Mouse (Mus musculus) cerebellum, postnatal 25 days (tissue): ENCODE measurements around the gene D630023F18Rik.

Experiments used
- DNase-seq, 2 experiments: peaks; one replicate each; pipeline ENCODE4 v3.0.0; 2021; ENCODE audit warnings: mixed read lengths in 2 of 2

Gene D630023F18Rik

GRCm38 (mm10) chr1:65122574-65123372, at the start of gene D630023F18Rik:
TSS of gene D630023F18Rik (minus strand) at chr1:65123214.
- DNase-seq, result peak; percentile 13 to 30

GRCm38 (mm10) chr1:65171579-65171978, 48.6 kb upstream of the D630023F18Rik start:
- DNase-seq, result no peak

DNA sequence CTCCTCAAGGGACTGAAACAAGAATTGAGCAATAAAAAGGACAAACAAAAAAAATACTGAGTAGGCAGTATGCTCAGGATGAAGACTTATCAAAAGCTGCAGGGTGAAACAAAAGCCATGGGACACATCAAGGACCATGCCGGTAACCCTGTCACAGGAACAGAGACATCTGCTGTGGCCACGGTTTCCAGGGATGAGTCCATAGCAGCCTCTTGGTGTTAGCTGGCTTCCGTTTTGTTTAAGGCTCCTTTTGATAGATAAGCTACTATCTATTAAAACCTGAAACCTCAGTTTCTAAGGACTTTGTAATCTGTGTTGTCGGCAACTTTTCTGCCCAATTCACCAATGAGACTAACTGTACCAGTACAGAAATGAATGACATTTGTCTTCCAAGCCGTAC, 46.9 kb upstream of the D630023F18Rik start:
- DNase-seq, result no peak

GRCm38 (mm10) chr1:65169536-65169935, 46.5 kb upstream of the D630023F18Rik start:
- no peak for DNase-seq

DNA sequence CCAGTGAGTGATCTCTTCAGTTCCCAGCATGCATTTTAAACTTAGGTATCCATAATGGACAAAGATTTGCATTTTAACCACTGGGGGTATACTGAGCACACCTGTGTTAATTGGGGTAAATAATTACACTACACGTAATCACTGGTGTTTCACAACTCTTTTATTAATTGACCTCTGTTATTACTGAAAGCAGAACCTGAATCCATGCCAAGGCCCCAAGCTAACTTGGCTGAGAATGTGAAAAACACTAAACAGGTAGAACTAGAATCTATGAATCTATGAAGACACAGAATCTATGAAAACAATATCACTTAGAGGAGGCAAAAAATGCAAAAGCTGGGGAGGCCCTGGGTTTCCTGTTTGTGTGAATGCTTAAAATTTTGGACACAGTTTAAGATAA, 44.5 kb upstream of the D630023F18Rik start:
- no peak for DNase-seq

DNA sequence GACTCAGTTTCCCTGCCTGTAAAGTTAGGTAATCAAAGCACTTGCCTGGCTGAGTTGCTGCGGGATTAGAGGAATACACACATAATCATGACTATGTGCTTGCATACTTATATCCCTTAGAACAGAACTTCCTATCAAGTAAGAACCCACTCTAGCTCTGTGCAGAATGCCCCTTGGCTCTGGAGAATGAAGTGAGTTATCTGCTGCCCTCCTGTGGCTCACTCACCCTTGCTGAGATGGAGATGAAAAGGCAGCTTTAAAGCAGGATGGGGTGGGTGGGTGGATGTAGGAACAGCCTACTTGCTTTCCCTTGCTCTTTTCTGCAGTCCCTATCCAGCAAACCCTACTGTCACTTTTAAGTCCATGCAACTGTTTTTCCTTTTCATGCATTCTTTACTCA, 39.2 kb upstream of the D630023F18Rik start:
- no peak for DNase-seq

GRCm38 (mm10) chr1:65156111-65156510, 33.1 kb upstream of the D630023F18Rik start:
- no peak for DNase-seq

- DNase-seq, result no peak
Observed at GRCm38 (mm10) chr1:65154814-65155213, 31.8 kb upstream of the D630023F18Rik start.

DNA sequence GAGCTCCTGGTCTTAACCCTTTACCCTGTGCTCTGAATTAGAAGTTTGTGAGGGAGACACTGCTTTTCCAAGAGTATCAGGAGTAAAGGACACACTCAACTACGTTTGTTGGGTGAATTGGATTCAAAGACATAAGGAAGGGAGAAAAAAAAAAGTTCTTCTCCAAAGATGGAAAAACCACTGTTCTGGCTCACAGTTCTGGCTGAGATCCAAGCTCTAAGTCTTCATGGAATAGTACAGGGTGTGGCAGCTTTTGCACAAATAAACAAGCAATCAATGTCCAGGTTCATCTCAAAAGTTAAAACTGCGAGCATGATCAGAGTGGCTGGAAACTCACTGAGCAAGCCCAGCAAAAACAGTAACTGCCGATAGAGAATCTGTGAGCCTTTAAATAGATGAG, 25.0 kb upstream of the D630023F18Rik start:
- DNase-seq, result no peak

DNA sequence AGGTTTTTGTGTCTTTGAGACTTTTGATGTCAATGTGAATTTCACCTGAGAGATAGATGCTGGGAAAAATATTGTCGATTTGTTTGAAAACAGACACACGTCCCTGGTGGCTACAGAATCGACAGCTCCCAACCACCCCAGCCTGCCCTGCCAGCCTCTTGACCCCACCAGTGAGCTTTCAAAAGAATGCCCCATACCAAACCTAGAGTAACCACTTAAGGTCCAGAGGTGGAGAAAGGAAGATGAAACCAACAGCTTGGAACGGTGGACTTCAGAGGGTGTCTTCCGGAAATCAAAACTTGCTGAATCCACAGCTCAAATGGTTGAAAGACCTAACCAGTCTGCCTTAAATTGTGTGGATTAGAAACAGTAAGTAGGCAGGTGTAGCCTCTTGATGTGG, 24.3 kb upstream of the D630023F18Rik start:
- no peak for DNase-seq

DNA sequence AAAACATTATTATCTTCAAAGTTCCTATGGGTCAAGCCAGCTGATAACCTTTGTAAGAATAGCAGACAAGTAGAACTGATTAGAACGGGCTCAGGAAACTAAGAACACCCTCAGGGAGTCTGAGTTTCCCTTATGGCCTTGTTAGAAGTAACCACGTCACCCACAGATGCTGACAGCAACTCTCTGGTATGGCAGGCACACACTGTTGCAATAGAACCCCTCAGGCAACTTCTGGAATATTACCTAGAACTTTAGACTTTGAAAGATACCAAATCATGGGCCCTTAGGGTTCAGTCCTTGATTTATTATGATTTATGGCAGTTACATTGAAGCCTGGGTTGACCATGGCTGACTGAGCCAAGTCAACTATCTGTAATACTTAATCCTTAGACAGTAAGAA, 23.6 kb upstream of the D630023F18Rik start:
- no peak for DNase-seq

DNA sequence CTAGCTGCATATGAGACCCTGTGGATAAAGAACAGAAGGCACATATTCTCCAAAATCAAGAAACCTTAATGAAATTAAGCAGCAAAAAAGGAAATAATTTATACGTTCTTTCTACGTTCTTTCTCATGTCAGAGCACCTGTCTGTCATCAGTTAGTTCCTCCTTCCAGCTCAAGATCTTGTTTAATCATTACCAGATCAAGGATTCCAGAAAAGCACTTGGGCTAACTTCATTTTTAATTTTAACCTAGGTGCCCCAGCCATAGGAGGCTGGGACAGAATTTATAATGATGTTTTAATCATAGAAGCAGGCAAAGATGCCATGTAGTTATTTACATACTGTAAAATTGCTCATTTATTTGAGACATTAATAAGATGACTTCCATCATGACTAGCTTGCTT, 21.8 kb upstream of the D630023F18Rik start:
- no peak for DNase-seq

- no peak for DNase-seq
Observed at GRCm38 (mm10) chr1:65137560-65137959, 14.5 kb upstream of the D630023F18Rik start.

- DNase-seq, result no peak
Observed at GRCm38 (mm10) chr1:65132833-65133232, 9.8 kb upstream of the D630023F18Rik start.

DNA sequence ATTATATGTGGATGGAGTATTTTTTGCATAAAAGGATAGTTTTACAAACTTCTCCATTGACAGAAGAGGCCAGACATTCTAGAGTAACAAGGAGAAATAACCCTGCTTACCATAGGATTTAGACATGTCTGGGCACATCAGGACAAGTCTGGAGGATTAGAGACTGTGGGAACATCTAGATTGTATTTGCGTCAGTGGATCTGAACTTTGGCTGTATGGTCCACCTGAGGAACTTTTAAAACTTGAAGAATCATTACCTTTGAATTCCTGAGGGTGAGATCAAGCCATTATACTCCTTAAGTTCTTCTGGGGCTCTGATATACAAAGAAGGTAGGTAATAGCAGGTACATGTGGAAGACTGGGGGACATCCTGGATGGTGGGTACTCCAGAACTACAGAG, 8.7 kb upstream of the D630023F18Rik start:
- DNase-seq, result no peak

DNA sequence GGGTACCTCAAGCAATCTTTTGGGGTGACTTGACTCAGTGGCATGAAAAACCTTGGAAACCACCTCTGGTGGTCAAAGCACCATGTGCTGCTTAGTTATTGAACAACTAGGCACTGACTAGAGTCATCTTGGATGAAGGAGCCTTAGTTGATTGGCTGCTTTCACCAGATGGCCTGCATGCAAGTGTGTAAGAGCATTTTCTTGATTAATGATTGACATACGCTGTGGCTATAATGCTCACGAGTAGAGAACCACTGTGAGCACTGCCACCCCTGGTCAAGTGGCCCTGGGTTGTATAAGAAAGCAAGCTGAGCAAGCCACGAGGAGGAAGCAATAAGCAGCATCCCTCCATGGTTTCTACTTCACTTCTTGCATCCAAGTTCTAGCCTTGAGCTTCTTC, 7.2 kb upstream of the D630023F18Rik start:
- DNase-seq, result no peak

GRCm38 (mm10) chr1:65129634-65130180, 6.7 kb upstream of the D630023F18Rik start:
- no peak for DNase-seq

DNA sequence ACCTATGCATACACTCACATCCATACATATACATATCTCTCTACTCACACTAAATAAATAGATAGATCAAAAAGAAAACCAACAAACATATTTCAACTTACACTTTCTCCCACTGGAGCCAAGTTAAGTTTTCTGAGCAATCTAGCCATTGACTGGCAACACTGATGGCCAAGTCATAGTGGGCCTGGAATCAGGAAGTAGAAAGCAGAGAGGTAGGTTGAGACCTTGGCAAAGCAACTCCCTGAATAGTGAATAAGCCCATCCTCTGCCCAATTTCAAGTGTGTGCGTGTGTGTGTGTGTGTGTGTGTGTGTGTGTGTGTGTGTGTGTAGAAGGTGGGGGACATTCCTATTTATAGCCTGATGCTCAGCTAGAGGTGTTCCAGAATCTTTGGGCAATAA, 3.6 kb downstream of the D630023F18Rik start, which contains the start of gene Gm28845:
TSS of gene Gm28845 (minus strand) at position 121 of the 400 bp plus-strand sequence.
- DNase-seq, result no peak

GRCm38 (mm10) chr1:65118150-65118913, 4.7 kb downstream of the D630023F18Rik start:
- DNase-seq, result no peak

- no peak for DNase-seq
Observed at GRCm38 (mm10) chr1:65113536-65114172, 9.4 kb downstream of the D630023F18Rik start.

DNA sequence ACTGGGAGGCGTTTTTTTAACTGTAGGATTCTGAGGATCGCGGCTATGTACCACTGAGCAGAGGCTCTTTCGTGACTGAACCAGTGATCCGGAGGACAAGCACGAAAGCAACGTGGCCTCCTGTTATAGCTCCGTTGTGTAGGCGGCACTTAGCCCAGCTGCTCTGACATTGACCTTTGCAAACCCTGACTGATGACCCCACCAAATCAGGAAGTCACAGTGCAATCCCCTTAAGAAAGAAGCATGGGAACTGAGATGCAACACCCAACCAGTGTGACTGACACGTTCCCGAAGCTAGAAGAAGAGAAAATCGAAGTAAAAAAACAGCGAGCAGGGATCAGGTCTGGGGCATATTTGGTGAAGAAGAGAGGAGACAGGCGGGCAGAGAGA, 10.2 kb downstream of the D630023F18Rik start:
- no peak for DNase-seq

GRCm38 (mm10) chr1:65112031-65112806, 10.8 kb downstream of the D630023F18Rik start:
- peak; percentile 59 to 80 for DNase-seq
